ENCODE assay signal across 8 mouse cellular contexts in genomic region chr5:86066551-86066929, GRCm38 (mm10). TPM values are rescaled to one million over a fixed set of nuclear protein-coding genes. Genes with fewer than 3 reads are reported as not detected.
DNase-seq lines count a peak whose midpoint lies in the region; ATAC-seq and TF ChIP-seq lines count a peak whose summit lies in the region.

No protein-coding gene starts in this region.

- TF ChIP-seq CTCF in bone marrow, adult 2 months (IDR thresholded peaks at IDR 0.05; ENCODE audit: control insufficient read depth, insufficient read depth, low read length) = peak; percentile 90

- peak overlapping the region; percentile 80 for H3K4me2 ChIP-seq in embryonic facial prominence, embryonic 15.5 days (replicated peaks)
- peak overlapping the region; percentile 65 for H3K4me2 ChIP-seq in kidney, embryonic 14.5 days (replicated peaks; ENCODE audit: low read depth, low read length)
- peak overlapping the region; percentile 72 for H3K4me2 ChIP-seq in limb, embryonic 15.5 days

- H3K4me3 ChIP-seq in bone marrow, adult 2 months (replicated peaks; ENCODE audit: control insufficient read depth, low read depth, low read length) = peak overlapping the region; percentile 72
- H3K4me3 ChIP-seq in embryonic facial prominence, embryonic 15.5 days (replicated peaks) = peak overlapping the region; percentile 69
- H3K4me3 ChIP-seq in kidney, embryonic 14.5 days (ENCODE audit: low read length) = peak overlapping the region; percentile 79
- H3K4me3 ChIP-seq in limb, embryonic 15.5 days = peak overlapping the region; percentile 76

- no peak for TF ChIP-seq POLR2A in bone marrow, adult 2 months (IDR thresholded peaks at IDR 0.05; ENCODE audit: borderline replicate concordance, control insufficient read depth, low read depth, low read length)

- WGBS in bone marrow, adult 2 months = under 1% methylated on average over 17 of the region's 17 CpGs
- WGBS in embryonic facial prominence, embryonic 15.5 days = under 1% methylated on average over 17 of the region's 17 CpGs
- WGBS in kidney, embryonic 14.5 days = under 1% methylated on average over 17 of the region's 17 CpGs
- under 1% methylated on average over 17 of the region's 17 CpGs for WGBS in limb, embryonic 15.5 days

- H3K36me3 ChIP-seq in embryonic facial prominence, embryonic 15.5 days = no peaks in the 10 kb centered on the region
- no peaks in the 10 kb centered on the region for H3K36me3 ChIP-seq in kidney, embryonic 14.5 days (ENCODE audit: control insufficient read depth, insufficient read depth, low read length)
- no peaks in the 10 kb centered on the region for H3K36me3 ChIP-seq in limb, embryonic 15.5 days

- H3K4me1 ChIP-seq in bone marrow, adult 2 months (ENCODE audit: control insufficient read depth, insufficient read depth, low read length) = peaks cover 4% of the 10 kb centered on the region; the same call in 1 of the 2 replicates
- peaks cover 19% of the 10 kb centered on the region for H3K4me1 ChIP-seq in embryonic facial prominence, embryonic 15.5 days
- no peaks in the 10 kb centered on the region for H3K4me1 ChIP-seq in kidney, embryonic 14.5 days (ENCODE audit: control insufficient read depth, insufficient read depth, low read length)
- peaks cover 17% of the 10 kb centered on the region; the same call in 1 of the 2 replicates for H3K4me1 ChIP-seq in limb, embryonic 15.5 days

- no peaks in the 10 kb centered on the region for H3K27me3 ChIP-seq in embryonic facial prominence, embryonic 15.5 days
- H3K27me3 ChIP-seq in kidney, embryonic 14.5 days (ENCODE audit: control insufficient read depth, insufficient read depth, low read length) = no peaks in the 10 kb centered on the region
- H3K27me3 ChIP-seq in limb, embryonic 15.5 days = no peaks in the 10 kb centered on the region

- H3K9me3 ChIP-seq in embryonic facial prominence, embryonic 15.5 days (replicated peaks) = no peaks in the 10 kb centered on the region
- H3K9me3 ChIP-seq in kidney, embryonic 14.5 days (ENCODE audit: control insufficient read depth, low read length) = no peaks in the 10 kb centered on the region
- H3K9me3 ChIP-seq in limb, embryonic 15.5 days = no peaks in the 10 kb centered on the region

- DNase-seq in 416B (ENCODE audit: low read depth) = peak; percentile 94
- DNase-seq in heart, adult 9 months (ENCODE audit: low spot score in 2 of 2) = peak; percentile 68 to 89
- peak; percentile 71 to 85 for DNase-seq in monocyte, adult 2 months (ENCODE audit: low read depth in 1 of 2, low spot score in 2 of 2)
- DNase-seq in spleen, postnatal 36 days (ENCODE audit: low spot score in 2 of 2) = peak; percentile 84 to 88

- peak overlapping the region; percentile 18; the same call in 1 of the 2 replicates for H3K9ac ChIP-seq in embryonic facial prominence, embryonic 15.5 days
- peak overlapping the region; percentile 44; the same call in 1 of the 2 replicates for H3K9ac ChIP-seq in kidney, embryonic 14.5 days (ENCODE audit: low read depth, low read length)
- H3K9ac ChIP-seq in limb, embryonic 15.5 days = 0 out of 2 replicates have a peak overlapping the region, but pooled peaks have one; percentile 12

- peak; percentile 36 for ATAC-seq in embryonic facial prominence, embryonic 15.5 days (ENCODE audit: insufficient number of reproducible peaks, low FRiP score, low TSS enrichment, low read depth)
- ATAC-seq in kidney, embryonic 14.5 days (ENCODE audit: low FRiP score, low TSS enrichment) = peak; percentile 36; the same call in 1 of the 2 replicates
- ATAC-seq in limb, embryonic 15.5 days (ENCODE audit: insufficient number of reproducible peaks, low FRiP score, low TSS enrichment, low read depth) = no peak

- peak overlapping the region; percentile 35 for H3K27ac ChIP-seq in bone marrow, adult 2 months (ENCODE audit: control insufficient read depth, insufficient read depth, low read depth, low read length, poor library complexity)
- H3K27ac ChIP-seq in embryonic facial prominence, embryonic 15.5 days (replicated peaks) = peak overlapping the region; percentile 85
- H3K27ac ChIP-seq in kidney, embryonic 14.5 days (ENCODE audit: low read depth, low read length) = no peak overlapping the region
- peak overlapping the region; percentile 74 for H3K27ac ChIP-seq in limb, embryonic 15.5 days

RNA-seq across cellular contexts. Expression of gene Cenpc1, which starts 1.2 kb away (rescaled TPM):
- 14.6 and 16.1 TPM in 2 replicates for polyA plus RNA-seq in bone marrow, adult 2 months (2011; ENCODE audit: insufficient read depth, insufficient read length, low replicate concordance, missing spikeins)
- 26.5 and 29.7 TPM in 2 replicates for polyA plus RNA-seq in embryonic facial prominence, embryonic 15.5 days (2015; fragmentation: Nextera tagmentation; extraction: Ambion mirVana)
- polyA plus RNA-seq in kidney, embryonic 14.5 days (2014; fragmentation: Nextera tagmentation; extraction: Ambion mirVana) = 27.0 and 39.6 TPM in 2 replicates
- polyA plus RNA-seq in limb, embryonic 15.5 days (2015; fragmentation: Nextera tagmentation; extraction: Ambion mirVana) = 27.1 and 28.5 TPM in 2 replicates

RNA-seq across cellular contexts. Expression of gene Stap1, which starts 5.0 kb away (rescaled TPM):
- polyA plus RNA-seq in bone marrow, adult 2 months (2011; ENCODE audit: insufficient read depth, insufficient read length, low replicate concordance, missing spikeins) = 6.9 and 30.1 TPM in 2 replicates
- 0.85 and 0.91 TPM in 2 replicates for polyA plus RNA-seq in embryonic facial prominence, embryonic 15.5 days (2015; fragmentation: Nextera tagmentation; extraction: Ambion mirVana)
- polyA plus RNA-seq in kidney, embryonic 14.5 days (2014; fragmentation: Nextera tagmentation; extraction: Ambion mirVana) = 0.13 and 0.23 TPM in 2 replicates
- polyA plus RNA-seq in limb, embryonic 15.5 days (2015; fragmentation: Nextera tagmentation; extraction: Ambion mirVana) = 0.63 and 0.94 TPM in 2 replicates
